Mouse (Mus musculus): Measurements from ENCODE around the gene Ptpn23.
"Not testable (repeated sequence)": the region's sequence is repeated elsewhere in the genome, so short reads cannot be mapped to it uniquely, and the experiment has no call there.

Gene Ptpn23

GRCm38 (mm10) chr9:110408099-110408773 is at the start of gene Ptpn23:
Gene Ptpn23 (minus strand): TSS chr9:110408213.
- DNase-seq (ENCODE audit: low spot score in 2 of 2) = peak; percentile 92

DNA sequence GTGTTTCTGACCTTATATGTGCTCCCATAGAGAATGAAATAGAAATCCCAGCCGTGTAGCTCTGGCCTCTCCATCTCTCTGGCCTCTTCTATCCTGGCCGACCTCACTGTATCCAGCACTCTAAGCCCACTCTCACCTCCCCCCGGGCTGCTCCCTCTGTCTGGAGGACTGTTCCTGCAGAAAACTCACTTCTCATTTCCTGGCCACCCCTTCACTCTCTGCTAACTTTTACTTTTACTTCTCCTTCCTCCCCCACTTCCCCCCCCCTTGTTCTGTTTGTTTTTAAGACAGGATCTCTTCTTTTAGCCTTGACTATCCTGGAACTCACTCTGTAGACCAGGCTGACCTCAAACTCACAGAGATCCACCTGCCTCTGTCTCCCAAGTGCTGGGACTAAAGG is 44.5 kb upstream of the Ptpn23 start:
- DNase-seq (ENCODE audit: low spot score in 2 of 2) = no peak

- peak; percentile 83 to 88 for DNase-seq (ENCODE audit: low spot score in 2 of 2)
These were observed 41.0 kb upstream of the Ptpn23 start for GRCm38 (mm10) chr9:110448857-110449617.

GRCm38 (mm10) chr9:110448356-110448755 is 40.3 kb upstream of the Ptpn23 start:
- DNase-seq (ENCODE audit: low spot score in 2 of 2) = no peak

DNA sequence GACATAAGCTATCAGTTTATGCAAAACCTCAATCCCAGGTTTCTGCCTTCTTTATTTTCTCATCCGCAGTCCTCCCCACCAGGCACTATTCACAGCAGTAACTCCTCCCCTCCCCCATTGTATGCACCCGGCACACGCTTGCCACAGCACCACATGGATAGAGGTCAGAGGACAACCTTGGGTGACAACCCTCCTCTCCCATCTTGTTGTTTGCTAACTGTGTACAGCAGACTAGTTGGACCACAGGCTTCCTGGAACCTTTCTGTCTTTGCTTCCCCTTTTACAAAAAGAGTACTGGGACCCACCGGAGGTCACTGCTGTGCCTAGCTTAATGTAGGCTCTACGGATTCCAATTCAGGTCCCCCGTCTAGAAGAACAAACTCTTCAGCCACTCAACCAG is 32.5 kb upstream of the Ptpn23 start:
- DNase-seq (ENCODE audit: low spot score in 2 of 2) = no peak

GRCm38 (mm10) chr9:110440049-110440448 is 32.0 kb upstream of the Ptpn23 start:
- DNase-seq (ENCODE audit: low spot score in 2 of 2) = no peak

GRCm38 (mm10) chr9:110436041-110436440 is 28.0 kb upstream of the Ptpn23 start:
- no peak for DNase-seq (ENCODE audit: low spot score in 2 of 2)

DNA sequence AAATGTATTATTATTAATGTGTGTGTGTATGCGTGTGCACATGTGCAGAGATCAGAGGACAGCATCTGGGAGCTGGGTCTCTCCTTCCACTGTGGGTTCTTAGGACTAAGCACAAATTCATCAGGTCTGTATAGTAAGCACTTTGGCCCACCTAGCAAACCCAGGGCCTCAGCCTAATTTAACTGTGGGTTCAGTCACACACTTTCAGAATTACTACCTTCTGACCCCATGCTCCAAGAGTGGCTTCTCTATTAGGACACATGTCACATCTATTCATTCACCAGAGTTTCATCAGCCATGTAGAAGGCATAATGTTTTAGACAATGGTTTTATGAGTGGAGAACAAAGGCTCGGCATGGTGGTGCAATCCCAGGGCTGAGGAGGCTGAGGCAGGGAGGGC is 25.0 kb upstream of the Ptpn23 start:
- DNase-seq (ENCODE audit: low spot score in 2 of 2) = no peak

- DNase-seq (ENCODE audit: low spot score in 2 of 2) = peak; percentile 57 to 63
These were observed 23.2 kb upstream of the Ptpn23 start for GRCm38 (mm10) chr9:110431241-110431640.

- no peak for DNase-seq (ENCODE audit: low spot score in 2 of 2)
These were observed 11.6 kb upstream of the Ptpn23 start, which contains the start of gene Ngp for GRCm38 (mm10) chr9:110419511-110420112. Gene Ngp (plus strand): TSS chr9:110419747.

DNA sequence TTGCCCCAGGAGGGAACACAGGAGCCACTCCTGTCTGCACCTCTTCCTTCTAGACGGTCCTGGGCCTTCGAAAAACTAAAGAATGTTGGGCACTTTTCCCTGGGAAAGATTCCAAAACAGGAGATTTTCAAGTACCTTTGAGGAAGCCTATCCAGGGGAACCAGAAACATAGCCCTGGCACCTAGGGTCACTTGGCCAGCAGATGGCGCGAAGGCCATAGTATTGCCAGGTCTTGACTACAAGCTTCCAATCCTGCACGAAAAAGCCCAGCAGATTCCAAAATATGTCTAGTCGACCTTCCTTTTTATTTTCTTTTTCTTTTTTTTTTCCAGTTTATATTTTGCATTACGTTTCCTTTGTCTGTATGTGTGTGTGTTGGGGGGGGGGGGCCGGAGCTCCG is 5.8 kb upstream of the Ptpn23 start:
- peak in 1 of 2 experiments; percentile 37 for DNase-seq (ENCODE audit: low spot score in 2 of 2)

DNA sequence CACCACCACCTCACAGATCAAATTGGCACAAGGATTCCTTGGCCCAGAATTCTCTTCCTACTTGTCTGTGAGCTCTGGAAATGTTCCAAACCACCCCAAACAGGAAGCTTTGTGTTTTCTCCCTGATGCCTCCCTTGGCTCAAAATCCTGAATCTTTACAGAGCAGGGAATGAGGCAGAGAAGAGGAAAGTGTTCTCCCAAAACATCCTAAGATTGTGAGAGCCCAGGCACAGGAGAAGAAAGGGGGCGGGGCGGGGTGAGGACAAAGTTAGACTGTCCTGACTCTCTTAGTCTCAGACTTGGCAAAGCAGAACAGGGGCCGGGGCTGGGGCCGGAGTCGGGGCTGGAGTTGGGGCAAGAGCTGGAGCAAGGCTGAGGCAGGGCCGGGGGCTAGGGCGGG is 4.9 kb upstream of the Ptpn23 start:
- no peak for DNase-seq (ENCODE audit: low spot score in 2 of 2)

- DNase-seq (ENCODE audit: low spot score in 2 of 2) = peak; percentile 81 to 86
These were observed 3.2 kb upstream of the Ptpn23 start for GRCm38 (mm10) chr9:110410908-110411887.

DNA sequence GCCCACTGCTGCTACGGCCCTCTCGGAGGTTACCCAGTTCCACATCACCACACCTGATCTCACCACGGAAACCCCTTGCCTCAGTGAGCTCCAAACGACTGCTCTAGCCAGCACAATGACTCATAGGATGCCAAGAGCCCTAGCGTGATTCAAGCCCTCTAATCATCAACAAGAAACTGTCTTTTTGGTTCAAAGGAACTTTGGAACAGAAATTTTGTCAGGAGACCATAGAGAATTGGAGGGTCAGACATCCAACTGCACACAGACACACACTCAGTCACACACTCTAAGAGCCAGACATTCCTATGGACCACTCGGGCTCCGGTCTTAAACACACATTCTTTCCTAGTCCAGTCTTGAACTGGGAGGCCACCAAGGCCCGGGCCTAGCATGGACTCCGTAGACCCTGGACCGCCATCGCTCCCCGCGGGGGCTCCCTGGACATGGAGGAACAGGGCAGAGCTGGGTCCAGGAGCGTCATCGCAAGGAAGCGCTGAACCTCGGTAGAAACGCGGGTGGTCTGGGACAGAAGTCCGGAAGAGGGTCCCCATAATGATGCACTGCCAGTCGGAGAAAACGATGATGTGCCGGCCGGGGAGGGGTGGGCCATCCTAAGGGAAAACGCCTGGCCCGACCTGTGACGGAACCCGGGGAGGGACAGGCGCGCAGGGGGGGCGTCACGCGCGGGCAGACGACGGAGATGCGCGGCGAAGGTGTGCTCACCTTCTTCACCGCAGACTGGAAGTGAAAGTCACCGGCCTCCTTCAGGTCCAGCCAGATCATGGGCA is 508 bp downstream of the Ptpn23 start:
- DNase-seq (ENCODE audit: low spot score in 2 of 2) = no peak

- DNase-seq (ENCODE audit: low spot score in 2 of 2) = not testable (repeated sequence)
These were observed 4.8 kb downstream of the Ptpn23 start for GRCm38 (mm10) chr9:110403240-110403639.

- DNase-seq (ENCODE audit: low spot score in 2 of 2) = no peak
These were observed 5.3 kb downstream of the Ptpn23 start for GRCm38 (mm10) chr9:110402731-110403130.

- no peak for DNase-seq (ENCODE audit: low spot score in 2 of 2)
These were observed 7.4 kb downstream of the Ptpn23 start for GRCm38 (mm10) chr9:110400650-110401049.

DNA sequence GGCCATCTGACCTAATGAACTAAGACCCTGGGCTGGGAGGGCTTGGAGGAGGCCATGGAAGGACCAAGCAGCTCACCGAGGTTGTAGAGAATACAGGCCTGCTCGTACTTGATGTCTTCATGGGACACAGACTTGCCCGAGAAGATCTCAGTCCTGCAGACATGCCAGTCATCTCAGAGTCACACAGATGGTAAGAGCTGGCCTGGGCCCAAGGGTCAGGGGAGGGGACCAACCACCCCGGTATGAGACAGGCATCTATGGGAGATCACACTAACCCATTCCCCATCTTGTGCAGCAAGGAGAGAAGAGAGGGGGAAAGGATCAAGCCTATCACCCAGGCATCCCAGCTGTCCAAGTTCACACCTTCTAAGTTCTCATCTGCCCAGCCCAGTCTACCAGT is 14.7 kb downstream of the Ptpn23 start:
- DNase-seq (ENCODE audit: low spot score in 2 of 2) = no peak

GRCm38 (mm10) chr9:110390843-110391242 is 17.2 kb downstream of the Ptpn23 start:
- no peak for DNase-seq (ENCODE audit: low spot score in 2 of 2)

- no peak for DNase-seq (ENCODE audit: low spot score in 2 of 2)
These were observed 20.0 kb downstream of the Ptpn23 start for GRCm38 (mm10) chr9:110388011-110388410.

Data from right cerebral cortex, adult 2 months (tissue).